Mouse (Mus musculus) adrenal gland, adult 18-20 months (tissue): ENCODE measurements around the gene Olfr646. TPM values are rescaled to one million over a fixed set of nuclear protein-coding genes. Genes with fewer than 3 reads are reported as not detected.

Experiments
- DNase-seq, 2 experiments: peaks; one replicate each; pipeline ENCODE4 v3.0.0; 2021 to 2022; ENCODE audit warnings: low spot score in 2 of 2
- long read RNA-seq, 2 experiments: library from polyadenylated mRNA; stranded (forward); transcript quantifications; one replicate each; pipeline ENCODE4 v2.0.0; 2021
- total RNA-seq, 2 experiments: library from RNA; stranded (reverse); gene quantifications; 1 replicate in 1 of 2; 2 replicates in 1 of 2; pipeline ENCODE4 v1.2.3; 2021

Olfr646 gene
- not detected for total RNA-seq
- long read RNA-seq, experiment 1 = 0 reads
- long read RNA-seq, experiment 2 = 0 reads

DNA sequence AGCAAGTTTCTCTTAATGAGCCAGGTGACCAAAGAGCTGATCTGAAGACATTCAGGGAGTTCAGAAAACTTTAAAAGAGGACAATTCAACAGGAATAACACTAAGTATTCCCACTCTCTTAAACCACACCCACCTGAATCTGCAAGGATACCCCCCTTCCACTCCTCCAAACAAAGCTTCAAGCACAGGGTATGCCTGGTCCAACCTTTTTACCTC is at the start of gene Olfr646:
Gene Olfr646 (plus strand): TSS at position 117 of the 216 bp plus-strand sequence.
- DNase-seq = no peak

DNA sequence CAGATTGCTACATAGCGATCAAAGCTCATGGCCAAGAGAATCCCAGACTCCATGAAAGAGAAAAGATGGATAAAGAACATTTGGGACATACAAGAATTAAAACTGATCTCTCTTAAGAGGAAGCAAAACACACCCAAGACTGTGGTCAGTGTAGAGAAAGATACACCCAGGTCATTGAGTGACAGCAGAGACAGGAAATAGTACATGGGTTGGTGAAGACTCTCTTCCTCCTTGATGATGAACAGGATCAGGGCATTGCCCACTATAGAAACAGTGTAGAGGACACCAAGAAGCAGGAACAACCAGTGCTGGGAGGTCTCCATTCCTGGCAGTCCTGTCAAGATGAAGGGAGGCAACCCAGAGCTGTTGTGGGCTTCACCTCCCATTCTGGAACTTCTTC is 45.5 kb upstream of the Olfr646 start:
- DNase-seq = no peak

- DNase-seq = no peak
Observed at GRCm38 (mm10) chr7:104061345-104061744, 43.3 kb upstream of the Olfr646 start, which contains the start of gene 4930516K23Rik. TSS of gene 4930516K23Rik (minus strand) at chr7:104061445.

GRCm38 (mm10) chr7:104071769-104072168 is 32.9 kb upstream of the Olfr646 start, which contains the start of gene Olfr644:
TSS of gene Olfr644 (minus strand) at chr7:104071869.
- DNase-seq = no peak

- DNase-seq = no peak
Observed at GRCm38 (mm10) chr7:104085365-104085764, 19.3 kb upstream of the Olfr646 start, which contains the start of gene Olfr645. TSS of gene Olfr645 (minus strand) at chr7:104085465.

GRCm38 (mm10) chr7:104103913-104104756 is 538 bp upstream of the Olfr646 start:
- no peak for DNase-seq

DNA sequence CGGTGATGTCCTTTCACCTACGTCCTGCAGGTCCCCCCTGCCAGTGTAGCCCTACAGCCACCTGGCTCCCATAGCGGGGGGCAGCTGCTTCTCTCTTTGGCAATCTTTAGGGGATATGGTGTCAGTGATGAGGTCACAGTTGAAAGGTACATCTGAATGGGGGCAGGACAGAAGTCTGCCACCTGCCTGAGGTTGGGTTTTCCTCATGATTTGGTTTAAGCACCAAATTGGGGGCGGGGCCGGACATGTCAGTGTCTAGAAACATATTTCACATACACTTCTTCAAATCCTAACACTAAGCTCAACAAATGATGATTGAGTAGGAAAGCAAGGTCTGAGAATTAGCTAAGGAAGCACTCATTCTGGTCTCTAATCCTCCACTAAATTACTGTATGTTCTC is 25.1 kb downstream of the Olfr646 start, which contains the start of gene Ubqln5:
Gene Ubqln5 (minus strand): TSS at position 101 of the 400 bp plus-strand sequence.
- no peak for DNase-seq

DNA sequence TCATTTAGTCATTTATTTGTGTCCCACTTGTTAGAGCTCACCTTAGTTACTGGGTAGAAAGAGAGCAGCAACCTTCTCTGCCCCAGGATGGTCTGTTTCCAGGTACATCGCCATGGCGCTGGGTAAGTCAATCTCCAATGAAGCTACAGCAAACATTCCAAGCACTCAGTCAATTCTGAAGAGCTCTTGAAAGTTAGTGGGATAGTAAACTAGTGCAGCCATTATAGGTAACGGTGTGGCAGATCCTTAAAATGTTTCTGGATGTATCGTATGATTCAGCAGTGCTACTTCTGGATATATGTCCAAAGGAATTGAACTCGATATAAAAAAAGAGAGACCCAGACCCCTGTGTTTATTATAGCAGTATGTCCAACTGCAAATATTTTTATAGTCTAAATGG is 32.6 kb downstream of the Olfr646 start, which contains the start of gene Olfr643:
Gene Olfr643 (minus strand): TSS at position 101 of the 400 bp plus-strand sequence.
- no peak for DNase-seq

DNA sequence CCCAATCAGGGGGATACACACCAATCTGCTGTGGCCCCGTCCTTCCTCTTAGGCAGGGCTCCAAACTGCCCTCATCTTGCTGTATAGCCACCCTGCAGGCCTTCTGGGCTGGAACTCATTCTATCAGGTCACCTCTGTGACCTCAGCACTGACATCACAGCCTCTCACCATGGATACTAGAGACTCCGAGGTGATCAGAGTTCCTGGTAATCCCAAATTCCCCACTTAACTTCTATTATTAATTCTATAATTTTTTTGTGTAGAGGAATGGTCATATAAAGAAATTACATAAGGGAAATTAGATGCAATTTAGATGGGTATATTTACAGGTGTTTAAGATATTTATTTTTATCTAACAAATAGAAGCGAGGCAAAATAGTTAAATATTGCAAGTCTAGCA is 38.5 kb downstream of the Olfr646 start, which contains the start of gene Ubqln3:
Gene Ubqln3 (minus strand): TSS at position 101 of the 400 bp plus-strand sequence.
- DNase-seq = no peak

GRCm38 (mm10) chr7:104150456-104150855 is 45.8 kb downstream of the Olfr646 start, which contains the start of gene Ubqlnl:
TSS of gene Ubqlnl (minus strand) at chr7:104150556.
- no peak for DNase-seq

Other genes starting within 250 kb of the Olfr646 start
- gene Olfr66, start 218.6 kb upstream of the Olfr646 start, total RNA-seq = not detected
- not detected for gene Olfr64, start 210.4 kb upstream of the Olfr646 start, total RNA-seq
- gene Olfr65, start 201.4 kb upstream of the Olfr646 start, total RNA-seq = not detected
- not detected for gene Olfr631, start 176.0 kb upstream of the Olfr646 start, total RNA-seq
- gene Olfr632, start 170.5 kb upstream of the Olfr646 start, total RNA-seq = not detected
- gene Olfr633, start 160.4 kb upstream of the Olfr646 start, total RNA-seq = not detected
- gene Olfr635, start 133.7 kb upstream of the Olfr646 start, total RNA-seq = under 1 TPM in 1 of 2 experiments, not detected in 1; 0.03 TPM
- gene Olfr638, start 106.1 kb upstream of the Olfr646 start, total RNA-seq = not detected
- gene Olfr639, start 87.6 kb upstream of the Olfr646 start, total RNA-seq = under 1 TPM in 1 of 2 experiments, not detected in 1; 0.10 TPM
- gene Olfr640, start 79.3 kb upstream of the Olfr646 start, total RNA-seq = not detected
- gene Olfr641, start 69.4 kb upstream of the Olfr646 start, total RNA-seq = not detected
- gene Olfr642, start 52.2 kb upstream of the Olfr646 start, total RNA-seq = not detected
- gene 4930516K23Rik, start 43.4 kb upstream of the Olfr646 start, total RNA-seq = not detected
- not detected for gene Olfr644, start 33.0 kb upstream of the Olfr646 start, total RNA-seq
- gene Olfr645, start 19.4 kb upstream of the Olfr646 start, total RNA-seq = not detected
- not detected for gene Ubqln5, start 25.0 kb downstream of the Olfr646 start, total RNA-seq
- not detected for gene Olfr643, start 32.5 kb downstream of the Olfr646 start, total RNA-seq
- gene Ubqln3, start 38.4 kb downstream of the Olfr646 start, total RNA-seq = not detected
- not detected for gene Ubqlnl, start 45.7 kb downstream of the Olfr646 start, total RNA-seq
- gene Olfm5, start 60.0 kb downstream of the Olfr646 start, total RNA-seq = not detected
- gene Olfr648, start 78.5 kb downstream of the Olfr646 start, total RNA-seq = not detected
- not detected for gene Olfr649, start 91.1 kb downstream of the Olfr646 start, total RNA-seq
- under 1 TPM; 0.29 to 0.46 TPM for gene Trim6, start 113.9 kb downstream of the Olfr646 start, total RNA-seq
- 1 to 10 TPM; 4.4 to 6.1 TPM for gene Trim34a, start 139.6 kb downstream of the Olfr646 start, total RNA-seq
- gene Trim5, start 183.2 kb downstream of the Olfr646 start, total RNA-seq = 1 to 10 TPM; 2.0 to 2.8 TPM
- 10 to 100 TPM in 1 of 2 experiments, 1 to 10 TPM in 1; 6.9 to 10.2 TPM for gene Trim12a, start 210.6 kb downstream of the Olfr646 start, total RNA-seq
- under 1 TPM; 0.38 to 0.56 TPM for gene Trim34b, start 224.6 kb downstream of the Olfr646 start, total RNA-seq
- 10 to 100 TPM in 1 of 2 experiments, 1 to 10 TPM in 1; 6.3 to 10.0 TPM for gene Trim12c, start 248.5 kb downstream of the Olfr646 start, total RNA-seq